Mouse (Mus musculus): ENCODE data around the gene Fkbp6.

Fkbp6 gene

DNA sequence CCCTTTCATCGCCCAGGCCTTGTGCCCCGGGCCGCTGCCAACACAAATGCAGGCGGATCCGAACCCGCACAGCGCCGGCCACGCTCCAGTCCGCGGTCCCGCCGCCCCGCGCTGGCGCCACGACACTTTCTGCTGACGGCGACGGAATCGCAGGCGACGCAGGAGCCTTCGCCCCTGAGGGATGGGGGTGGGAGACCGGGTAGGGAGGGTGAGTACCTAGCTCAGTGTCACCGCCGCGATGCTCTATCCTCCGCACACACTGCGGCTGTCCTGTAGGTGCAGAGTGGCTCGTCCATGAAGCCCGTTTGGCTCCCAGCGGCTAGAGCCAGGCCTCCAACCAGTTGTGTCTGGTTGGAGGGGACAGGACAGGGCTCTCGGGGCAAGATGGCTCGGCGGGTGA is 73.2 kb downstream of the Fkbp6 start:
- DNase-seq (ENCODE audit: low read depth, low spot score), result no peak

DNA sequence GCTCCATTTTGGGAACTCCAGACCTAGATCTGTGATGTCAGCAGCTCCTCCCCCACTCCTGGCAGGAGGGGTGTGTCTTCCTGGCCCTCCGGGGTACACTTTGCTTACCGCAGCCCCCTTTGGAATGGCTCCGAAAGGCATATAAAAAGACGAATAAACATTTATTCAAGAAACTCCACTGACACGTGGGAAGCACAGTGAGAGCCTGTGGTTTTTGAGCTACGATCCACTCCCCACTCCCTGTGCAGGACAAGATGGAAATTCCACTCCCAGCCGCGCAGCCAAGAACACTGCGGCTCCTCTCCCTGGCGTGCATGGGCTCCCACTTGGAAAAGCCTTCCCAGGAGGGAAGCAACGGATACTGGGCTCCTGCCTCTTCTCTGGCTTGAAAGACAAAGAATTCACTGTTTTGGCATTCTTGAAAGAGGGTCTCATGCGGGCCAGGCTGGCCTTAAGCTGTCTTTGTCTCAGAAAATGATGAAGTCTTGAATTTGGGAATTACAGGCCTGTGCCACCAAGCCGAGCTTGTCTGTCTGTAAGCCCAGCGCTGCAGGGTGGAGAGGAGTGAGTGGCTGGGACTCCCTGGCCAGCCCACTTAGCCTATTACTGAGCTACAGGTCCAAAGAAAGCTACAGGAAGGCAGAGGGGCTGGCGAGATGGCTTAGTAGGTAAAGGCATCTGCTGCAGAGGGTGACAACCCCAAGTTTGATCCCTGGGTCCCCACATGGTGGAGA is 75.0 kb downstream of the Fkbp6 start:
- no peak for DNase-seq (ENCODE audit: low read depth, low spot score)

DNA sequence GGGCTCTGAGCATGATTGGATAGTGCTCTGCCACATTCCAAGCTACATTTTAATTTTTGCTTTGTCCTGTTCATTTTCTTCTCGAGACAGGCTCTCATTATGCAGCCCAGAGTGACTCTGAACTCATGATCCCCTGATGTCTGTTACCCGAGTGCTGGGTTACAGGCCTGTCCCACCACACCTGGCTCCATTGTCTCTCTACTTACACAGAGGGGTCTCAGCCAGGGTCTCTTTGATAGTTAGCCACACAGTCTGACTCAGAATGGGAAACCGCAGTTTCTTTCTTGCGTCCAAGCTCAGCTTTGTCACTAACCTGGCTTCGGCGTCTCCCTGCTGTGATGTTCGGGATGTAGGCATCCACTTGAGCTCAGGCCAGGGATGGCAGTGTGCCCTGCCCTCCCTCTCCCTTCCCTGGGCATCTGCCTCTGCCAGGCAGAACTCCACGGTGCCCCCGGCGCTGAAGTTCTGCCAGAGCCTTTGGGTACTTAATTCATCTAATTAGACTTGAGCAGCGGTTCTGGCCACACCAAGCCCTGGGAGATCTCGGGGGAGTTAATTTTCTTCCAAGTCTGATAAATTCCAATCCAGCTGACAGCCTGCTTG is 78.2 kb downstream of the Fkbp6 start:
- no peak for DNase-seq (ENCODE audit: low read depth, low spot score)

DNA sequence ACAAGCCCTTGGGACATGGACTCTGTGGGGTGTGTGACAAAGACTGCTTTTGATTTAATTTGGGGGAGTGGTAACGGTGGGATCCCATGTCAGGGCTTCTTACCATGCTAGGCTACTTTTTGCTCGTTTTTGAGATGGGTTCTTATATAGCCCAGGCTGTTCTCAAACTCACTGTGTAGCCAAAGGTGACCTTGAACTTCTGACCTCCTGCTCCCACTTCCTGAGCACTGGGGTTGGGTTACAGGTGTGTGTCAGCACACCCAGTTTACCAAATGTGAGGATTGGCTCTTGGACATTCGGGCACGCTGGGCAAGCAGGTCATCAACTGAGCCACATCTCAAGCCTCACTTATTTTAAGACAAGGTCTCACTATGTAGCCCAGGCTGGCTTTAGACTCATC is 79.5 kb downstream of the Fkbp6 start:
- DNase-seq (ENCODE audit: low read depth, low spot score), result no peak

DNA sequence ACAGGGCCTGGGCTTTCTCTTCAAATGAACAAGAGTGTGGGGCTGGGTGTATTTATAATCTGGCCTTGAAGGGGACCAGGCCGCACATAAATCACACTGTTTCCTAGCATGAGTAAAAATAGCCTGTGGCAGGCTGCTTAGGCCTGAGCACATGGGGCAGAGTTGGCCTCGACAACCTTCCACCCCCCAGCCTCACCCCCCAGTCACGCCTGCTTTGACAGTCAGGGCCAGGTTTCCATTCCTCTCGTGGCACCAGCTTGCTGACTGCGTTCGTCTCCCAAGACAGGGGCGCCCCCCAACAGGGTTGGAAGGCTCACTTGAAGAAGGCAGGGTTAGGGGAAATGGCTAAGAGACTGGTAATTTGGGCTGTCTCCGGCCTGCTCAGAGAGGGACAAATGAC is 80.4 kb downstream of the Fkbp6 start:
- no peak for DNase-seq (ENCODE audit: low read depth, low spot score)

DNA sequence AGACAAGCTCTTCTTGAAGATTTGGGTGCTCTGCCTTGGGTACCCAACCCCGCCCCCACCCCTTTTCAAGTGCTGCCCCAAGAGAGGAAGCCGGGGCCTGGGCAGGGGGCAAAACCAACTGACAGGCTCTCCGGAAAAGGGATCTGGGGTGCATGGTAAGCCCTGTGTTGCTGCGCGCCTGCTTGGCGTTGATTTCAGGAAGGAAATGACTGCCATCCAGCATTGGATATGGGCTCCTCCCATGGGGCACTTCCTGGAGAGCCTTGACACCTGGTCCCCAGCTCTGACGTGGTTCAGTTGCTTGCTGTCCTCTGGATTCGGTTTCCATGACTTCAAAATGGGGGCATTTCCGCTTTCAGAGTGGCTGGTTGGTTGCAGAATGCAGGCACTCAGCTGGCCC is 85.3 kb downstream of the Fkbp6 start:
- DNase-seq (ENCODE audit: low read depth, low spot score), result no peak

DNA sequence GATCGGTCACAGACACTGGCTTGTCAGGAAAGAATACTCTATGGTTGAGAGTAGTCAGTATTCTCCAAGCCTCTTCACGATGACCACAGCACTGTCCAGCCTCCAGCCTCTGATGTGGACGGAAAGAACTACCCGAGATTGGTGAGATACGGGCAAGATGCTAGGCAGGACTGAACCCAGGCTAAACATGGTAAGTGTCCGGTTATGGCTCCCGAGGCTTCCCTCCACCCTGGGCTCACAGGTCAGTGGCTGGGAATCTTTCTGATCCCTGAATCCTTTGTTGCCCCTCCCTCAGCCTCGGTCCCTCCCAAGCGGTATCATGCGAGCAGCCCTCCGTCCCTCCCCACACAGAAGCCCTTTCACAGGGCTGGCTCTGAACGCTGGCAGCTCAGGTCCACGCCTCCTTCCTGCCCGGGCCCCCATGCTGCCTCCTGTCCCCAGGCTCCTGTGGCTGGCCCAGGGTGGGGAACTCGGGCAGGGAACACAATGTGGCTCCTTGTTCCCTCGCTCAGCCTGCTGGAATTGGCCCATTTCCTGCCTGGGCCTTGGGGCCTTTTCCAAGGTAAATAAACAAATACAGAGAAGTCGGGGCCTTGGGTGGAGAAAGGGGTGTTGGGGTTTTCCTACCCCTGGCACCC is 85.9 kb downstream of the Fkbp6 start:
- DNase-seq (ENCODE audit: low read depth, low spot score), result no peak

DNA sequence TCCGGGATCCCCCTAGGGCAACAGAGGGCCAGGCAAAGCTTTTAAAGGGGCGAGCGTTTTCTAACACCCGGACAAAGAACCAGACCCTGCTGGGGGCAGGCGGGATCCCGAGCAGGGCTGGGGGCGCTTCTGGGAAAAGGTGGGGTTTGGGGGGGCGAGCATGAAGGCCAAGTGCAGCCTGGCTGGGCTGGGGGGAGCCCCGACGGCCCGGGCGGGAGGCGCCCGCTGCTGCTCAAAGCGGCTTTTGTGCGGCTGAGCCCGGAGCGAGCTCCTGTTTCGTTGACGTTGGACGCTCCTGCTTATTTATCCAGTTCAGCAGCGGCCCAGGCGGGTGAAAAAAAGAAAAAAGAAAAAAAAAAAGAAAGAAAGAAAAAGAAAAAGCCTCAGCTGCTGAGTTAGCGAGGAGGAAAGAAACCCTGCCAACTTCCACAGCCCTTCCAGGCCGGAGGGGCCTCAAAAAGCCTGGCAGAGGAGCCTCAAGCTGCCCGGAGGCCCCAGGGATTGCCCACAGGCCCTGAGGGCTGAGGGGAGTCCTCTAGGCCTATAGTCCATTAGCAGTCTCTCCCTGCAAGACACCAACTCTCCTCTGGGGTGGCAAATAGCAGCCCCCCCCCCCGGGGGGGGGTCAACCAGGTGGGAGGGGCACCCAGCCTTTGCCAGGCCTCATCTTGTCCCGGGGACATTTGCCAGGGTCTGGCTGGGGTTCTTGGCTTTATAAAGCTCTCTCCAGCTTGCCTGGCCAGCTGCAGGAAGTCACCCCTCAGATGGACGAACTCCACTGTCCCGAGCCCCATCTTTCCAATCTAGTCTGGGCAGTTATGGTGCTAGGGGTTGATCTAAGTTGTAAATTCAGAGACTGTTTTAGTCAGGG is 91.3 kb downstream of the Fkbp6 start:
- no peak for DNase-seq (ENCODE audit: low read depth, low spot score)

DNA sequence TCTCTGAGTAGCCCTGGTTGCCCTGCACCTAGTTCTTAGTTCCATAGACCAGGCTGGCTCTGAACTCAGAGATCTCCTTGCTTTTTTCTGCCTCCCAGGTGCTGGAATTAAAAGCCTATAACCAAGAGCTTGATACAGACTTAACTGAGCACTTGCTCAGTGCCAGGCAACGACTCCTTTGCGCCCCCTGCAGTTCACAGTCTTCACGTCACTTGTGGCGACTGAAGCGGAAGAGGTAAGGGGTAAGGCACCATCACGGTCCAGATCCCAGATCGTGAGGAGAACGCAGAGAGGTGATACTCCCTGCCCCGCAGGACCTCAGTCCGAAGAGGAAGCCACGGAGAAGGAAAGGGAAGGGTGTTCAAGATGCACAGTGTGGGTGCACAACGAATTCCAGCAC is 92.3 kb downstream of the Fkbp6 start:
- DNase-seq (ENCODE audit: low read depth, low spot score), result no peak

DNA sequence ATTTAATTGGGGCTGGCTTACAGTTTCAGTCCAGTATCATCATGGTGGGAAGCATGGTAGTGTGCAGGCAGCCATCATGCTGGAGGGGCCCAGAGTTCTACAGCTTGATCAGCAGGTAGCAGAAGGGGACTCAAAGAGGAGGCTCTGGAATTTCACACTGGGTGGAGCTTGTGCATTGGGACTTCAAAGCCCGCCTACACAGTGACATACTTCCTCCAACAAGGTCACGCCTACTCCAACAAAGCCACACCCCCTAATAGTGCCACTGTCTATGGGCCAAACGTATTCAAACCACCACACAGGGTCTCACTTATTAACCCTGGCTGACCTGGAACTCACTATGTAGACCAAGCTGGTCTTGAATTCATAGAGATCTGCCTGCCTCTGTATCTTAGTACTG is 93.7 kb downstream of the Fkbp6 start:
- no peak for DNase-seq (ENCODE audit: low read depth, low spot score)

DNA sequence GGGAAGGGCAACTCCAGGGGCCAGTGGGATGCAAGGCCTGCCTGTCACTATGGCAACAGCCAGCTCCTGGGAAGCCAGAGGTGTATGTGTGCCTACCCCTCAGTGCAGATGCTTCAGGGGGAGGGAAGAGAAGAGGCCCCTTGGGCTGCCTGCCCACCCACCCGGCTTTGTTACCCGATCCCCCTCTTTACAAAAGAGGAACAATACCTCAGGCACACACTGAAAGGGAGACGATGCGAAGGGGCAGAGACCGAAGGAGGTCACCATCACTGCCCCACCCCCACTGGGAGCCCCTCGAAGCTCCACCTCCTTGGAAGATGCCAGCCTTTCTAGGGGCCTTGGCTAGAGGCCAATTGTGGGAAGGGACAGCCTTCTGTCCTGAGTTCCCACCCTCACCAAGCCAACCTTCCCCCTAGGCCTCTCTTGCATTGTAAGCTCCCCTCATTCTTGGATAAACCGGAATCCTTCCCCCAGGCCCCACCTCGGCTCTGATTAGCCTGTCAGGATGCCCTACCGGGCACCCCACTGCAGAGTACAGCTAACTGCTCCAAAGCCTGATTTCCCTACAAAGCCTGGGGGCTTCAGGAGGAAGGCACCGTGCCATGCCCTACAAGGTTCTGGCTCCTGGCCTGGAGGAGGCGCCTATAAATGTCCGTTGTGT is 96.0 kb downstream of the Fkbp6 start:
- no peak for DNase-seq (ENCODE audit: low read depth, low spot score)

DNA sequence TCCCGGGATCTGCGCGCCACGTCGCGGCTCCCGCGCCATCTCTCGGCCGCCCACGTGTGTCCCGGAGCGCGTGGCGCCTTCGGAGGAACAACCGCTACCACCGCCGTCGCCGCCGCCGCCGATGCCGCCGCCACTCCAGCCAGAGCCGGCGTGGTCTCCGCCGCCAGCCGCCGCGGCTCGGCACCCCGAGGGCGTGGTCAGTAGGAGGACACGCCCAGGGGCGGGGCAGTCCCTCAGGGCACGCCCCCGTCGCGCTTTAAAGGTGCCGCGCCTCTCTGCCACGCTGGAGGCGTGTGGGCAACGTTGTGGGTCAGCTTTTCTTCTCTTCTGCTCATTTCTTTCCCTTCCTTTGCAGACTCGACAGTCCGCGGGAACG is 98.8 kb downstream of the Fkbp6 start, which contains the start of gene Fzd9:
TSS of gene Fzd9 (minus strand) at position 152 of the 376 bp plus-strand sequence.
- DNase-seq (ENCODE audit: low read depth, low spot score), result no peak

DNA sequence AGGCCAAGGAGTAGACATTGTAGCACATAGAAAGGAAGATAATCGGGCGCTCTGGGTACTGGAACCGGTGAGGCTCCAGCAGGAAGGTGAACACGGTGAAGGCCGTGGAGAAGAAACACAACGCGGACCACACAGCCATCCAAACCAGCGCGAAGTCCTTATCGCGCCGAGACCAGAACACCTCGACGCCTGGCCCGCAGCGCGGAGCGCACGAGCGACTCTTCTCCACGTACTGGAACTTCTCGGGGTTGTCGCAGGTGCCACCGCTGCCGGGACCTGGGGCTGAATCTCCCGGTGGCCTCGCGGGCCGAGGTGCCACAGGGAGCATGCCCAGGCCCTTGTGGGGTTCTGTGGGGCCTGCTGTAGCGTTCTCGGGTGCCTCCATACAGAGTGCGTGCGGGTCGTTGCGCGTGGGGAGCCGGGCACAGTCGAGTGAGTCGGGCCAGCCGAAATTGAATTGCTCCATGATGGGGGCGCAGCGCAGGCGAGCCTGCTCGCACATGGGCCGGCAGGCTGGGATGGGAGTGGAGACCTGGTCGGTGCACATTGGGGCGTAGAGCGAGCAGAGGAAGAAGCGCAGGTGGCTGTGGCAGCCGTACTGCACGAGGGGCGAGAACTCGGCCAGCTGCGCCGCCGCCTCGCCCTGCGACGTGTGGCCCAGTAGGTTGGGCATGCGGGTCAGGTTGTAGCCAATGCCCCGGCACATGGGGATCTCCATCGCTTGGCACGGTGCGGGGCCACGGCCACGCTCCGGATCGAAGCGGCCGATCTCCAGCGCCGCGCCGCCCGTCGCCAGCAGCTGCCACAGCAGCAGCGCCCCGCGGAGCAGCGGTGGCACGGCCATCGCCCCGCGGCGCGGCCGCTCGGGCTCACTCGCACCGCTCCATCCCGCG is 99.4 kb downstream of the Fkbp6 start:
- no peak for DNase-seq (ENCODE audit: low read depth, low spot score)

DNA sequence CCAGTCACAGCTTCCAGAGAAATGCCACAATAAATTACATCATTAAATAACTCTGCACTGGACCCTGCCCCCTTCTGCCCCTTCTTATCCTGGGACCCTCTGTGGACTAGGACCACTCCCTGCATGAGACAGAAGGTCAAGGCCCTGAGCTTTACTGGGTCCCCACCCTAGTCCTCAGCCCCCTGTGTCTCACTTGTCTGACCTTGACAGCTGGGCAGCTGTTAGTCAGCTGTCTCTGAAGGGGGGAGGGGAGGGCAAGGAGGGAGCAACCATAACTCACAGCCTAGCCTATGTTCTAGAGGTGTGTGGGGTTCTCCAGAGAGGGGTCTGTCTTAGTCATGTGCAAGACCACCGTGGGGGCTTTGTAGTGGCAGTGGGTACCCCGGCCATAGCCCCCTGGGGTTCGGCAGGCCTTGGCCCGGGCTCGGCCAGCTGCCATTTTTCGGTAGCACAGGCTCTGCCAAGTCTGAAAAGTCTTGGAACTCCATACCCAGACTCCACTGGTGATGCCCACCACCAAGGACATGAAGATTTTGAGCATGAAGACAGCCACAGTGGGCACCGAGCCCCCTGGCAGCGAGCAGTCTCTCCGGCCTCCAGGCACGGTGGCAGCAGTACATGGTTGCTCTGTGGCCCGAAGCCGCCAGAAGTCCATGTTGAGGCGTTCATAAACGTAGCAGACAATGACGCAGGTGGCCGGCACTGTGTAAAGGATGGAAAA is 100.7 kb downstream of the Fkbp6 start:
- no peak for DNase-seq (ENCODE audit: low read depth, low spot score)

DNA sequence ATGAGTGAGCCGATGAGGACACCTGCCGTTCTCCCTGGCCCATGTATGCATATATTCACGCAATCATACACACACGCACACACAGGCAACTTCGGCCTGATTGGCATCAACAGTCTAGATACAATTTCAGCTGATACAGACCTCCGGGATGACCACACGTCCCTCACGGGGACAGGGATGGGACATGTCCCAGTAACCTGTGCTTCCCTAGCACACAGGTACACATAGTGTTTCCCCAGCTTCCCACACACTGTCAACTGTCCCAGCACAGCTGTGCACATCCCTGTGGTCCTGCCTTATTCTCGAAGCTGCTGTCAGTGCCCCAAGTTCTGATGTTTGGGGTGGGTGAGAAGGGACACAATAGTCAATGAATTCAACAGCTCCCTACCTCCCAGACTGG is 102.5 kb downstream of the Fkbp6 start:
- DNase-seq (ENCODE audit: low read depth, low spot score), result no peak

DNA sequence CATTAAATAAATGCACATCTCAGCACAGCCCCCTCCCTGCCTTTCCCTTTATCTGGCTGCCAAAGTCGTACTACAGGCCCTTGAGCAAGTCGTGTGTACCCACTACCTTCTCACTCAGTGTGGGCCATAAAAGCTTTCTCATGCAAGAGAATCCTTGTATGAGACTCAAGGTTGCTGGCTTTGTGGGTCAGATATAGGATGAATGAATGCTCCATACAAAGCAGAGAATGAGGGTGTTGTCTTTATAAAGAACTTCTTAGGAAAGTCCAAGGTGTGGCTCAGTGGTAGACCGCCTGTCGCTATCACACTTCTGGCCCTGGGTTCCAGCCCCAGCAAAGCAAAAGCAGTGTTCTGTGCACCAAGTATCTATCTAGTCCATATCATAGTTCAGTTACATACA is 103.3 kb downstream of the Fkbp6 start:
- no peak for DNase-seq (ENCODE audit: low read depth, low spot score)

DNA sequence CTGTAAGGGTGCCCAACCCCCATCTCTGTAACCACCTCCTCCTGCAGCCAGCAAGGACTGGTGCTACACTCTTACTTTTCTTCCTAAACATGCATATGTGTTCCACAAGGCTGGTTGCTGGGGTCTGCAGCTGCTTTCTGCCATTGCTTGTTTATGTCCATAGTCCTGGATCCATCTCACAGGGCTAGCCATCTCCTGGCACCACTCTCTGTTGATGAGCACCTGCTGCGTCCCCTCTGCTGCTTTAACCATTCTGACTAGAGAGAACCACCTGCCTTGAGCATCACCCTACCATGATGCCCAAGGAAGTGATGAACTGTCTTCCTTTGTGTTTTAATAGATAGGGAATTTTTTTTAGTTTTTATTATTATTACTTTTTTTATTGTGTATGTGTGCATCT is 106.7 kb downstream of the Fkbp6 start:
- no peak for DNase-seq (ENCODE audit: low read depth, low spot score)

DNA sequence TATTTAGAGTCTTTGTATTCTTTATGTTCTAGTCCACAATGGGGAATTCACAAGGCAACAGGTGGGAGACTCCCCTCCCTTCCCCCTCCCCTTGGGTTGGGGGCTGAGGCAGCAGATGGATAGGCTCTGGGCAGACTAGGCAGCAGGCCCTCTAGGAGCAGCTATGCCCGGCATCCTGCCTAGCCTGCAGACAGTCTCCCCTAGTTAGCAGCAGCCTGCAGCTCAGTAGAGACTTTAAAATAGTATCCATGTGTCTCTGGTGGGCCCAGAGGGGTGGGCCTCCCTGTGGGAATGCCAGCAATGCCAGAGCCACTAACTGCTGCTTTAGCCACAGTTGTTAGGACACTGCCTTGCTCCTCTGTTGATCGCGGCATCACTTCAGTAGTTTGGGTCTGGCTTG is 107.2 kb downstream of the Fkbp6 start:
- no peak for DNase-seq (ENCODE audit: low read depth, low spot score)

DNA sequence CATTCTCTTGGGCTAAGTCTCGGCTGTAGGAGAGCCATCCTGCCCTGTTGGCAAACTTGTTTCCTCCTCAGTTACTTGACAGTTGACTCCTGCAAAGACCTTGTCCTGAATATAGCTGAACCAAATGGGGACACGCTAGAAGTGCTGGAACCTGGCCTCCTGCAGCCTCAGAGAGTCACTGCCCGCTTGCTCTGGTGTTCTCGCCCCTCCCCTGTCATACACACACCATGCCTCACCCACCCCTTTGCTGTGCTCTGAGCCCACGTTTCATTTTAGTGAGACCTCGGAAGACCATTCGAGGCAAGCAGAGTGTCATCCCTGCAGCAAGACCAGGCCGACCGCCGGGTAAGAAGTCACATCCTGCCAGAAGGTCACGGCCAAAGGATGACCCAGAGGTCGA is 107.7 kb downstream of the Fkbp6 start:
- DNase-seq (ENCODE audit: low read depth, low spot score), result no peak
